Mouse (Mus musculus): ENCODE data around the gene Zhx3. TPM values are rescaled to one million over a fixed set of nuclear protein-coding genes. Genes with fewer than 3 reads are reported as not detected.

The Zhx3 gene
- total RNA-seq, 2 experiments from 2014 or later, result 71.5 to 73.3 TPM

- no peak for DNase-seq (ENCODE audit: low spot score in 2 of 2)
Measured at GRCm38 (mm10) chr2:160806091-160806521, 66.7 kb downstream of the Zhx3 start.

GRCm38 (mm10) chr2:160804794-160805527, 67.8 kb downstream of the Zhx3 start:
- no peak for DNase-seq (ENCODE audit: low spot score in 2 of 2)

- no peak for DNase-seq (ENCODE audit: low spot score in 2 of 2)
Measured at GRCm38 (mm10) chr2:160802326-160802725, 70.5 kb downstream of the Zhx3 start.

- no peak for DNase-seq (ENCODE audit: low spot score in 2 of 2)
Measured at GRCm38 (mm10) chr2:160800967-160801366, 71.8 kb downstream of the Zhx3 start.

GRCm38 (mm10) chr2:160798206-160798605, 74.6 kb downstream of the Zhx3 start:
- no peak for DNase-seq (ENCODE audit: low spot score in 2 of 2)

- peak in 1 of 2 experiments; percentile 24 for DNase-seq (ENCODE audit: low spot score in 2 of 2)
Measured at GRCm38 (mm10) chr2:160796973-160797372, 75.8 kb downstream of the Zhx3 start.

- no peak for DNase-seq (ENCODE audit: low spot score in 2 of 2)
Measured at GRCm38 (mm10) chr2:160793117-160793516, 79.7 kb downstream of the Zhx3 start.

- DNase-seq (ENCODE audit: low spot score in 2 of 2), result no peak
Measured at GRCm38 (mm10) chr2:160789741-160790140, 83.1 kb downstream of the Zhx3 start.

- DNase-seq (ENCODE audit: low spot score in 2 of 2), result no peak
Measured at GRCm38 (mm10) chr2:160789046-160789445, 83.8 kb downstream of the Zhx3 start.

GRCm38 (mm10) chr2:160786333-160786732, 86.5 kb downstream of the Zhx3 start:
- DNase-seq (ENCODE audit: low spot score in 2 of 2), result no peak

GRCm38 (mm10) chr2:160780834-160781219, 92.0 kb downstream of the Zhx3 start:
- DNase-seq (ENCODE audit: low spot score in 2 of 2), result no peak

- DNase-seq (ENCODE audit: low spot score in 2 of 2), result no peak
Measured at GRCm38 (mm10) chr2:160780154-160780833, 92.5 kb downstream of the Zhx3 start.

- no peak for DNase-seq (ENCODE audit: low spot score in 2 of 2)
Measured at GRCm38 (mm10) chr2:160778034-160778433, 94.8 kb downstream of the Zhx3 start.

- DNase-seq (ENCODE audit: low spot score in 2 of 2), result no peak
Measured at GRCm38 (mm10) chr2:160771325-160772276, 101.2 kb downstream of the Zhx3 start.

- no peak for DNase-seq (ENCODE audit: low spot score in 2 of 2)
Measured at GRCm38 (mm10) chr2:160770871-160771270, 101.9 kb downstream of the Zhx3 start.

- no peak for DNase-seq (ENCODE audit: low spot score in 2 of 2)
Measured at GRCm38 (mm10) chr2:160770409-160770808, 102.4 kb downstream of the Zhx3 start.

- no peak for DNase-seq (ENCODE audit: low spot score in 2 of 2)
Measured at GRCm38 (mm10) chr2:160768997-160769396, 103.8 kb downstream of the Zhx3 start.

GRCm38 (mm10) chr2:160768097-160768695, 104.6 kb downstream of the Zhx3 start:
- DNase-seq (ENCODE audit: low spot score in 2 of 2), result no peak

GRCm38 (mm10) chr2:160767201-160767600, 105.6 kb downstream of the Zhx3 start:
- no peak for DNase-seq (ENCODE audit: low spot score in 2 of 2)

GRCm38 (mm10) chr2:160766371-160766771, 106.4 kb downstream of the Zhx3 start:
- no peak for DNase-seq (ENCODE audit: low spot score in 2 of 2)

GRCm38 (mm10) chr2:160765096-160765495, 107.7 kb downstream of the Zhx3 start:
- DNase-seq (ENCODE audit: low spot score in 2 of 2), result no peak

All from adrenal gland, postnatal 4 days (tissue).